Mouse (Mus musculus) ES-Bruce4 (cell line): ENCODE data around the gene Rexo4.

Source experiments
- CTCF ChIP-seq: IDR thresholded peaks from one replicate; pipeline ENCODE4 v1.8.1; 2011; ENCODE audit warnings: low read depth, low read length
- EP300 ChIP-seq: IDR thresholded peaks from 2 replicates; pipeline ENCODE4 v1.6.1; 2011; ENCODE audit warnings: low read depth, low read length; ENCODE audit not compliant: insufficient read depth
- POLR2A ChIP-seq: IDR thresholded peaks from one replicate; pipeline ENCODE4 v1.8.1; 2011; ENCODE audit warnings: low read length; ENCODE audit not compliant: insufficient read depth

GRCm38 (mm10) chr2:26906431-26906830 is 57.8 kb downstream of the Rexo4 start:
- no peak for TF ChIP-seq POLR2A
- TF ChIP-seq CTCF, result no peak
- TF ChIP-seq EP300, result no peak
